Mouse (Mus musculus): Measurements from ENCODE around the gene Slc26a10. TPM values are rescaled to one million over a fixed set of nuclear protein-coding genes. Genes with fewer than 3 reads are reported as not detected.
A peak's percentile ranks its signal among the peaks of the same experiment; 100 is the strongest.
"Not testable (repeated sequence)": the region's sequence is repeated elsewhere in the genome, so short reads cannot be mapped to it uniquely, and the experiment has no call there.

Slc26a10 gene
- polyA plus RNA-seq, 1 experiment from 2014 or later, result 3.0 TPM

DNA sequence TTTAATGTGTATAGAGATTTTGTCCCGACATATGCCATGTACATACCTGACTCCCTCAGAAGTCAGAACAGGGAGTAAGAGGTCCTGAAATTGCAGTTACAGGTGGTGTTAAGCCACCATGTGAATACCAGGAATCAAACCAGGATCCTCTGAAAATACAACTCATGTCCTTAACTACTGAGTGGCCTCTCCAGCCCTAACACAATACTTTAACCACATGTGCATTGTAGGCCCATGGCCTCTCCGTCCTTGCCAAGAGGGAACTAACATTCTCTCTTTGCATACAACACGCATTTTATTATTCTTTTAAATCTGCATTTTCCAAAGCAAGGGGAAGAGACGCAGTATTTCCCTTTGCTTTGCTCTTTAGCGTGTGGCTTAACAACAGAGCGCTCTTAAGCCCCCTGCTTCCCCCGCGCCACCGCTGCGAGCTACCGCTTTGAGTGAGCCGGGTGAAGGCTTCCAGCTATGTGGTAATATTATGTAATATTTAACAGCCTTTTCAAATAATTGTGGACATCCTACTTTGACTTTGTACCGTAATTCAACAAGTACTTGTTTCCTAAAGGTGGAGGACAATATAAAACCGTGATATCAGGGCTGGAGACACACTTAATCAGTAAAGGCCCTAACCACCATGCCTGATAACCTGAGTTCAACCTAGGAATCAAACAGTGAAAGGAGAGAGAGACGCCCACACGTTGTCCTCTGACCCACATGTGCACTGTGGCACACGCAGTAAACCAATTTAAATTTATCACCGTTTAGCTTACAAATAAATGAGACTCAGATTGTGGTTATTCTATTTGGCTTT lies 41.9 kb downstream of the Slc26a10 start:
- no peaks in the 10 kb centered on the region for H3K4me1 ChIP-seq
- 89% methylated on average over 18 of the region's 18 CpGs for WGBS
- no peak overlapping the region for H3K4me3 ChIP-seq
- no peaks in the 10 kb centered on the region for H3K36me3 ChIP-seq
- H3K9me3 ChIP-seq, result no peaks in the 10 kb centered on the region
- ATAC-seq (ENCODE audit: insufficient number of reproducible peaks, insufficient read depth, low FRiP score, low TSS enrichment), result no peak
- H3K27me3 ChIP-seq, result no peaks in the 10 kb centered on the region
- H3K27ac ChIP-seq, result no peak overlapping the region
- H3K9ac ChIP-seq, result no peak overlapping the region
- H3K4me2 ChIP-seq (replicated peaks), result no peak overlapping the region

DNA sequence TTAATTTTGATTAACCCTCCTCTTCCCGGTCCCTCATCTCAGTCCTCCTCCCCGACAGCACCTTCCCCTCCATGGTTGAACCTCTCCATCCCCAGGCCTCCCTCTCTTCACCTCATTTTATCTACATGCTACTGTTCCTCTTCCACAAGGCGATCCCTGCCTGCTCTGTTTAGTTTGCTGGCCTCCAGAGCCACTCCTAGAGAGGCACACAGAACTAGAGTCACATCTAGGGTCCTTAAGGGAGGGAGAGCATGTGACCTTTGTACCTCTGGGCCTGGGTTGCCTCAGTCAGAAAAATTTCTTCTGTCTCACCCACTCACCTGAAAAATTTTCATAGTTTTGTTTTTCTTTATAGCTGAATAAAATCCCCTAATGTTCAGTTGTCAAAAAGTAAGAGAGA lies 42.5 kb downstream of the Slc26a10 start:
- Histone ChIP-seq H3K4me1 (no peaks in the 10 kb centered on the region), H3K27ac (no peak overlapping the region), H3K9ac (no peak overlapping the region), H3K36me3 (no peaks in the 10 kb centered on the region), H3K9me3 (no peaks in the 10 kb centered on the region), H3K27me3 (no peaks in the 10 kb centered on the region), H3K4me2 (replicated peaks) (no peak overlapping the region), H3K4me3 (no peak overlapping the region)
- WGBS, result 82% methylated on average over 3 of the region's 3 CpGs
- ATAC-seq (ENCODE audit: insufficient number of reproducible peaks, insufficient read depth, low FRiP score, low TSS enrichment), result no peak

DNA sequence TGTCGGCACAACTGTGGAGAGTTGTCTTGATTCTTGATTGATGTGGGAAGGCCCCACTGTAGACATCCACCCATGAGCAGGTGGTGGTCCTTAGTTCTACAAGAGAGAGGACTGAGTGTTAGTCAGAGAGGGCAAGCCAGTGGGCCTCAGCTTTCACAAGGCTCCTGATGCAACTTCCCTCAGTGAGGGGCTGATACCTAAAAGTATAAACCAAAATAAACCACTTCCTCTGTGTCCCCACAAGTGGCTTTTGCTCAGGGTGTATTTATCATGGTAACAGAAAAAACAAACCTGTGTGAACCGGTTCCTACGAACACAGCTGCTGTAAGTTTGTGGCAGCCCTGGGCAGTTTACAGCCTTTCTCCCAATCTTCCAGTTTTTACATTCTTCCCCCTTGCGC lies 43.9 kb downstream of the Slc26a10 start:
- Histone ChIP-seq H3K36me3 (no peaks in the 10 kb centered on the region), H3K27ac (no peak overlapping the region), H3K27me3 (no peaks in the 10 kb centered on the region), H3K4me3 (no peak overlapping the region), H3K9ac (no peak overlapping the region), H3K9me3 (no peaks in the 10 kb centered on the region), H3K4me1 (no peaks in the 10 kb centered on the region), H3K4me2 (replicated peaks) (no peak overlapping the region)
- ATAC-seq (ENCODE audit: insufficient number of reproducible peaks, insufficient read depth, low FRiP score, low TSS enrichment), result no peak
- 83% methylated on average over 4 of the region's 4 CpGs for WGBS

DNA sequence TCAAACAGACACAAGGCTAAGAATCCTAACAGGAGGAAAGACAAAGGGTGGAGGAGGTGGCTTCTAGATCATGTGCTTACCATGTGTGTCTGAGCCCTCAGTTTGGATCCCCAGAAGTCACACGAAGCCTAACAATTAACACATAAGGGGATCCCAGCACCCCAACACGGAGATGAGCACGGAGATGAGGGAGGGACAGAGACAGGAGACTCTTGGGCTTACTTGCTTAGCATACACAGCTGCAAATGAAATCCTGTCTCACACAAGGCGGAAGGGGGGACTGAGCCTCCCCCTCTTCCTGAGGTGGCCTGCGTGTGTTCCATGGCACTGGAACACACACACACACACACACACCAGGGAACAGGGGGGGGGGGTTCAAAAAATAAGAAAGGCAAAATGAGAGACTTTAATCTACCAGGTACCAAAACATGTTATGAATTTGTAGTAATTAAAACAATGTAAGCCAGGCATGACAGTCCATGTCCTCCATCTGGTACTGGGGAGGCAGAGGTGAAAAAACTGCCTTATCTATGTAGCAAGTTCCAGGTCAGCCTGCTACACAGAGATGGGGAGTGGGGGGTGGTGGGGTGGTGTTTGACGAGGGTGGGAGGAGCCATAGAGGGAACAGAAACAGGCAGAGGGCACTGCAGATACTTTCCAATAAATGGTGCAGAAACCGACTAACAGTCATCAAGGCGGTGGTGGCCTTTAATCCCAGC lies 45.2 kb downstream of the Slc26a10 start:
- WGBS, result 47% methylated on average over 8 of the region's 8 CpGs

DNA sequence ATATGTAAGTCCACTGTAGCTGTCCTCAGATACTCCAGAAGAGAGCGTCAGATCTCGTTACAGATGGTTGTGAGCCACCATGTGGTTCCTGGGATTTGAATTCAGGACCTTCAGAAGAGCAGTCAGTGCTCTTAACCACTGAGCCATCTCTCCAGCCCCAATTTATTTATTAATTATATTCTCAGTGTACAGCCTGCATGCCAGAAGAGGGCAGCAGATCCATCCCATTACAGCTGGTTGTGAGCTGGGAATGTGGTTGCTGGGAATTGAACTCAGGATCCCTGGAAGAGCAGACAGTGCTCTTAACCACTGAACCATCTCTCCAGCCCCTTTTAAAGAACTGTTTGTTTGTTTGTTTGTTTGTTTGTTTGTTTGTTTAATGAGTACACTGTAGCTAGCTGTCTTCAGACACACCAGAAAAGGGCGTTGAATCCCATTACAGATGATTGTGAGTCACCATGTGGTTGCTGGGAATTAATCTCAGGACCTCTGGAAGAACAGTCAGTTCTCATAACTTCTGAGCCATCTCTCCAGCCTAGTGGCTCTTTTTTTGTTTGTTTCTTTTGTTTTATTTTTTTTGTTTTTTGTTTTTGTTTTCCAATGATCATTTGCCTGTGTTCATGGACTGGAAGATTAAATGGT lies 45.9 kb downstream of the Slc26a10 start:
- not testable (repeated sequence) for H3K9me3 ChIP-seq; H3K4me2 ChIP-seq (replicated peaks); H3K27ac ChIP-seq; ATAC-seq (ENCODE audit: insufficient number of reproducible peaks, insufficient read depth, low FRiP score, low TSS enrichment); H3K9ac ChIP-seq; H3K4me3 ChIP-seq; H3K4me1 ChIP-seq; H3K27me3 ChIP-seq; H3K36me3 ChIP-seq
- WGBS, result 85% methylated on average over 3 of the region's 3 CpGs

More for the DNA sequence above, 45.2 kb downstream of the Slc26a10 start:
- no peak overlapping the region for H3K4me3 ChIP-seq
- no peak overlapping the region for H3K27ac ChIP-seq
- H3K36me3 ChIP-seq, result no peaks in the 10 kb centered on the region
- ATAC-seq (ENCODE audit: insufficient number of reproducible peaks, insufficient read depth, low FRiP score, low TSS enrichment), result no peak
- H3K9me3 ChIP-seq, result no peaks in the 10 kb centered on the region
- no peaks in the 10 kb centered on the region for H3K27me3 ChIP-seq
- H3K4me1 ChIP-seq, result no peaks in the 10 kb centered on the region
- no peak overlapping the region for H3K4me2 ChIP-seq (replicated peaks)
- H3K9ac ChIP-seq, result no peak overlapping the region

DNA sequence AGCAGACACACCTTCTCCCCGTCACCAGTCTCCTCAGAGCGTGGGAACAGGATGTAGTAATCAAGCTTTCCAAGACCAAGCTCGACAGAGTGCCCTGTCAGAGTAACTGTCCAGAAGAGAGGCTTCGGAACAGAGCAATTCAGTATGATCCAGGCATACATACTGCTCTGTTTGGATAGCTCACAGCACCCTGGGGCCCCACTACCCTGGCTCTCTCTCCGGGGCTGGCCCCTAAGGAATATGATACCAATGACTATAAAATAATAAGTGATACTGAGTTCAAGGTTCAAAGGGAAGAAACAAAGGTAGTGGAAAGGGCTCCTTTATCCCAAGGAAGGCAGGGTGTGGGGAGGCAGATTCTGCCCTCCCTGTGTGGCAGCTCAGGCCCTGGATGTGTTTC lies 48.0 kb downstream of the Slc26a10 start:
- Histone ChIP-seq H3K36me3 (no peaks in the 10 kb centered on the region), H3K4me3 (no peak overlapping the region), H3K27ac (no peak overlapping the region), H3K4me1 (no peaks in the 10 kb centered on the region), H3K9ac (no peak overlapping the region), H3K27me3 (no peaks in the 10 kb centered on the region), H3K9me3 (no peaks in the 10 kb centered on the region), H3K4me2 (replicated peaks) (no peak overlapping the region)
- ATAC-seq (ENCODE audit: insufficient number of reproducible peaks, insufficient read depth, low FRiP score, low TSS enrichment), result no peak
- WGBS, result 63% methylated on average over 5 of the region's 5 CpGs

DNA sequence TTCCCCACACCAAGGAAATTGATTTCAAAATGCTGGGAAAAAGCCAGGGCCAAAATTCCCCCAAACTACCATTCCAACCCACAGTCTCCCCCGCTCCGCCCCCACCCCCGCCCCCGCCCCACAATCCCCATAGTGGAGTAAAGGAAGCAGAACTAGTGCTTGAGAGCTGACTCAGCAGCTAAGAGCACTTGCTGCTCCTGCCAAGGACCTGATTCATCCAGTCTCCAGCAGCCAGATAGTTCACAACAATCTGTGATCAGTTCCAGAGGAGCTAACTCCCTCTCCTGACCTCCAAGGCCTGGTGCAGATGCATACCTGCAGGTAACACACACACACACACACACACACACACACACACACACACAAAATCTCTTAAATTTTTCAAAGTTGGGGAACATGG lies 51.0 kb downstream of the Slc26a10 start:
- Histone ChIP-seq H3K9me3 (no peaks in the 10 kb centered on the region), H3K9ac (no peak overlapping the region), H3K36me3 (no peaks in the 10 kb centered on the region), H3K4me2 (replicated peaks) (no peak overlapping the region), H3K4me3 (no peak overlapping the region), H3K27me3 (no peaks in the 10 kb centered on the region), H3K4me1 (no peaks in the 10 kb centered on the region), H3K27ac (no peak overlapping the region)
- 84% methylated on average over 4 of the region's 4 CpGs for WGBS
- no peak for ATAC-seq (ENCODE audit: insufficient number of reproducible peaks, insufficient read depth, low FRiP score, low TSS enrichment)

DNA sequence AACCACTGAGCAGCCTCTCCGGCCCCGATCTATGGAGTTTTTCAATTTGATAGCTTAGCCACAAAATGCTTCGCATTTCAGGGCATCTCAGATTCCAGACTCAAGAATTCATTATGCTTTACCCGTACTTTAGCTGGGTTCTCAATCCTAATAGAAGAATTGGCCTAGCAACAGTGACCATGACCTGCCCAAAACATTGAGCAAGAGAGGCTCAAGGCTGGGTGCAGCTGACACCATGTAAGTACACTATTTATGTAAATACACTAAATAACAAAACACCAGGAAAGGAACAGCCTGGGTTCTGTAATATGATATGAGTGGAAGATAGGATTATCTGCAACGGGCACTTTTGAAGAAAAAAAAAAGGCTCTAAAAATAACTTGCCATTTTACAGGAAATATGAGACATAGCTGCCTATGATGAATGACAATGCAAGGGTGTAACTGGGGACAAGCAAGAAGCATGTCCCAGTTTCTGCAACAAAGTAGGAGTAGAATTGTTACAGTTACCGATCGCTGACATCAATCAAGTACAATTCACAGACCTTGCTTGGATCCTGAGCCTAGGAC lies 52.6 kb downstream of the Slc26a10 start:
- no peak for ATAC-seq (ENCODE audit: insufficient number of reproducible peaks, insufficient read depth, low FRiP score, low TSS enrichment)
- 67% methylated on average over 7 of the region's 7 CpGs for WGBS
- H3K27ac ChIP-seq, result no peak overlapping the region

DNA sequence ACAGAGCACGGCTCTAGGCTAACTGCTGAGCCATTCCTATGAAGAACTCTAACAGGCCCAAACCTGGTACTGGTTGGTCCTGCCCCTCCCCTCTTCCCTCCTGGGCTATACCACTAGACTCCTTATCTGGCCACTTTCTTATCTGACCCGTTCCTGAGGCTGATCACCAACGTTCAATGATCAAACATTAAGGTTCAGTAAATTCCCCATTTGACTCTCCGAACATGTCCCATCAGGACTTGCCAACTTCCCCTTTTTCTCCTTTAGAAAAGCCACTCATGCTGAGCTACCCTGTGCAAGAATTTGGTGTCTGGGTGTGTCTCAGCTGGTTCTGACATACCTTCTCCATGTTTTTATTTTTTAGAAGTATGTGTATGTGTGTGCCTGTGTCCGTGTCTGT lies 53.9 kb downstream of the Slc26a10 start:
- Histone ChIP-seq H3K27ac (no peak overlapping the region), H3K27me3 (no peaks in the 10 kb centered on the region), H3K4me2 (replicated peaks) (no peak overlapping the region), H3K4me1 (no peaks in the 10 kb centered on the region), H3K9me3 (no peaks in the 10 kb centered on the region), H3K9ac (no peak overlapping the region), H3K4me3 (no peak overlapping the region), H3K36me3 (no peaks in the 10 kb centered on the region)
- no peak for ATAC-seq (ENCODE audit: insufficient number of reproducible peaks, insufficient read depth, low FRiP score, low TSS enrichment)
- WGBS, result 82% methylated on average over 5 of the region's 5 CpGs

More for the DNA sequence above, 52.6 kb downstream of the Slc26a10 start:
- H3K27me3 ChIP-seq, result no peaks in the 10 kb centered on the region
- no peaks in the 10 kb centered on the region for H3K4me1 ChIP-seq
- no peak overlapping the region for H3K9ac ChIP-seq
- no peak overlapping the region for H3K4me2 ChIP-seq (replicated peaks)
- H3K9me3 ChIP-seq, result no peaks in the 10 kb centered on the region
- H3K36me3 ChIP-seq, result no peaks in the 10 kb centered on the region
- H3K4me3 ChIP-seq, result no peak overlapping the region

DNA sequence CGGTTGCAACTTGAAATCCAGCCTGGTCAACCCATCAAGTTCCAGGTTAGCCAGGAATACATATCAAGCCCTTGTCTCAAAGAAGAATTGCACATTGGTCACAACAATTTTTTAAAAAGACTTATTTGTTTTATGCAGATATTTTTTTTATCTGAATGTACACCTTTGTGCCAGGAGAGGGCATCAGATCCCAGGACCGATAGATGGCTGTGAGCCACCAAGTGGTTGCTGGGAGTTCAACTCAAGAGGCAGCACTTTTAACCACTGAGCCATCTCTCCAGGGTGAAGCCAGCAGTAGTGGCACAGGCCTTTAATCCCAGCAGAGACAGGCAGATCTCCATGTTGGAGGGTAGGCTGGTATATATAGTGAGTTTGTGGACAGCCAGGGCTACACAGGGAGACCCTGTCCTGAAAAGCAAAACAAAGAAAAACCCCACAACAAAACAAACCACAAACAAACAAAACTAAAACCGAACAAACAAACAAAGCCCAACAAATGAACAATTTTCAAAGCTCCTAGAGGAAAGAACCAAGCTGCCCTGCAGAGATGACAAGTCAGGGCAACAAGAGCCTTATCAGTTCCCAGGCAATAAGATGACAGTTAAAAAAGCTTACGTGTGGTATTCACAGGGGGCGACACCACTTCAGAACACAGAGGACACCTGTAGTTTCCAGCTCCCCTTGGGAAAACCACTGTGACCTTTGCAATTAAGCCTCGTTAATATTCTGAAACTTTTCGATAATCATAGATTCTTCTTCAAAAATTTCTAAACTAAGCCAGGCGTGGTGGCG lies 55.0 kb downstream of the Slc26a10 start:
- Histone ChIP-seq H3K27ac (no peak overlapping the region), H3K36me3 (no peaks in the 10 kb centered on the region), H3K27me3 (no peaks in the 10 kb centered on the region), H3K9ac (no peak overlapping the region), H3K4me2 (replicated peaks) (no peak overlapping the region), H3K4me3 (no peak overlapping the region), H3K4me1 (peaks cover 2% of the 10 kb centered on the region; the same call in 1 of the 2 replicates), H3K9me3 (no peaks in the 10 kb centered on the region)
- no peak for ATAC-seq (ENCODE audit: insufficient number of reproducible peaks, insufficient read depth, low FRiP score, low TSS enrichment)
- WGBS, result 73% methylated on average over 9 of the region's 9 CpGs

DNA sequence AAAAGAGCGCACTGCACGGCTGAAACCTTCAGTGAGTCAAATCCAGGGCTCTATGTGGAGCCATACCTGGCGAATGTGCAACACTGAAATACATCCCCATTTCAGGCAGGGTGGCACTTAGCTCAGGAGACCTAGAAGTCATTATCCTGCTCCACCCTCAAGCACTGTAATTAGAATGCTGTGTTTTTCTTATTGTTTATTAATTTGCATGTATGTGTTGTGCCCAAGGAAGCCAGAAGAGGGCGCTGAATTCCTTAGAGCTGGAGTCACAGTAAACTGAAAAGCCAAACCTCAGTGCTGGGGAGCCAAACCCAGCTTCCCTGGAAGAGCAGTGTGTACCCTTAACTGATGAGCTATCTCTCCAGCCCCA lies 57.0 kb downstream of the Slc26a10 start:
- no peak for ATAC-seq (ENCODE audit: insufficient number of reproducible peaks, insufficient read depth, low FRiP score, low TSS enrichment)
- no peak overlapping the region for H3K9ac ChIP-seq
- no peaks in the 10 kb centered on the region for H3K27me3 ChIP-seq
- H3K4me1 ChIP-seq, result peaks cover 7% of the 10 kb centered on the region; the same call in 1 of the 2 replicates
- 6% methylated on average over 4 of the region's 4 CpGs for WGBS
- no peak overlapping the region for H3K27ac ChIP-seq
- peak overlapping the region; percentile 48 for H3K4me2 ChIP-seq (replicated peaks)
- H3K4me3 ChIP-seq, result peak overlapping the region; percentile 25
- H3K36me3 ChIP-seq, result peaks cover 6% of the 10 kb centered on the region; the same call in 1 of the 2 replicates
- H3K9me3 ChIP-seq, result no peaks in the 10 kb centered on the region

All from embryonic facial prominence, embryonic 12.5 days (tissue).